Mouse (Mus musculus): ENCODE measurements around the gene Csde1. TPM values are rescaled to one million over a fixed set of nuclear protein-coding genes. Genes with fewer than 3 reads are reported as not detected.

Csde1 gene
- polyA plus RNA-seq, 1 experiment from 2014 or later = 526 TPM

DNA sequence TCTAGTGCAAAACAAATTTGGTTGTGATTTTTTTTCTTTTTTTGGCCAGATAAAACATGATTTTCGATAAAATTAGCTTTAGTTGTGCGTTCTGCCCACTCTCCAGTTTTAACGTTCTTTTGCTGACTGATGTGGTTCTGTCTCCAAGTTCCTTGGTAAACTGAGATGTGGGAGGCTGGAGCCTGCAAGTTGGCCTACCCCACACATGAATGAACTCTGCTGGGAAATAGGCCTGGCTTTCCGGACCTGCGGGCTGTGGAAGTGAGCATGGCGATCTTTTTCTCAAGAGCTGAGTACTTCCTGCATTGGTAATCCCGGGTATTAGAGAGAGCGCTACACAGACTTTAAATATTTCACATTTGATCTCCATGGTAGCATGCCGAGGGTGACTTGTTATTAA, 55.6 kb downstream of the Csde1 start:
- Histone ChIP-seq H3K9me3 (ENCODE audit: control insufficient read depth, low read length) (no peaks in the 10 kb centered on the region), H3K4me3 (ENCODE audit: low read depth, low read length) (no peak overlapping the region), H3K27me3 (ENCODE audit: control insufficient read depth, insufficient read depth, low read length) (no peaks in the 10 kb centered on the region), H3K4me2 (ENCODE audit: low read depth) (no peak overlapping the region), H3K4me1 (ENCODE audit: control insufficient read depth, insufficient read depth, low read length) (no peaks in the 10 kb centered on the region), H3K27ac (ENCODE audit: low read depth, low read length) (no peak overlapping the region), H3K9ac (ENCODE audit: low read length) (no peak overlapping the region), H3K36me3 (ENCODE audit: control insufficient read depth, insufficient read depth, low read length) (no peaks in the 10 kb centered on the region)
- ATAC-seq (ENCODE audit: insufficient read depth, low FRiP score, low TSS enrichment) (no peak), DNase-seq (ENCODE audit: low spot score) (no peak)
- 96% methylated on average over 9 of the region's 9 CpGs for WGBS

DNA sequence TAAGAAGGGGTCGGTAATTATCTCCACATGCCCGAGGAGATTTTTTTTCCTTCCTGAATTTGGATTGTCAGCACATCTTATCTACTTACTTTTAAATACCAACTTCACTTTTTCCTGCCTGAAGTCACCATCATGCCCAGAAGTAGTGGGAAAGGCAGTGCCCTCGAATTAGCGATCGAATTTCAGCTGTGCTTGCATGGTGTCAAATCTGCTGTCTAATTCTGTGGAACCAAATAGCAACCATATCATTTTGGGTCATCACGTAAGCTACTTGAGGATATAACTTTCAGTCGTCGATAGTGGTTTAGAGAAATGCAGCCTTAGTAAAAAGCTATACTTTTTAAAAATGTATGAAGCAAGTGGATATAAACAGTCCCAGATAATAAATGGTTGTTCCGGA, 56.2 kb downstream of the Csde1 start:
- DNase-seq (ENCODE audit: low spot score) (no peak), ATAC-seq (ENCODE audit: insufficient read depth, low FRiP score, low TSS enrichment) (no peak)
- WGBS = 93% methylated on average over 9 of the region's 9 CpGs
- Histone ChIP-seq H3K9ac (ENCODE audit: low read length) (no peak overlapping the region), H3K27ac (ENCODE audit: low read depth, low read length) (no peak overlapping the region), H3K4me3 (ENCODE audit: low read depth, low read length) (no peak overlapping the region), H3K36me3 (ENCODE audit: control insufficient read depth, insufficient read depth, low read length) (no peaks in the 10 kb centered on the region), H3K27me3 (ENCODE audit: control insufficient read depth, insufficient read depth, low read length) (no peaks in the 10 kb centered on the region), H3K4me1 (ENCODE audit: control insufficient read depth, insufficient read depth, low read length) (no peaks in the 10 kb centered on the region), H3K9me3 (ENCODE audit: control insufficient read depth, low read length) (no peaks in the 10 kb centered on the region), H3K4me2 (ENCODE audit: low read depth) (no peak overlapping the region)

DNA sequence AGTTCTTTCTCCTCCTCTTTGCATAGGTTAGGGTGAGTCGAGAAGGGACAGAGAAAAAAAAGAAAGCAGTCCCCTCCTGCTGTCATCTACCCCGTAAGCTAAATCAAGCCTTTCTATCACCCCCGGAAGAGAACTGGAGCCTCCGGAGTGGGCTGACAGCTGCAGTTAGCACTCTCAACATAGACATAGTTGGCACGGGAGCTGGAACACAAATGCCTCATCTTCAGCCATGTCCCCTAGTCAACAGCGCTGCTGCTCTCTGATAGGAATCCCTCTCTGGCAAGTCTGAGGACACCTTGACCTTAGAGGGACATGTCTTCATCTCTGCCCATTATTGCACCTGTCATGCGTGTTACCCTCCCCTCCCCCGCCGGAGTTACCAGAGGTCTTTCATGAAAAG, 59.1 kb downstream of the Csde1 start:
- WGBS = 86% methylated on average over 8 of the region's 9 CpGs
- H3K4me2 ChIP-seq (ENCODE audit: low read depth) = no peak overlapping the region
- DNase-seq (ENCODE audit: low spot score) = no peak
- H3K9ac ChIP-seq (ENCODE audit: low read length) = no peak overlapping the region
- no peak for ATAC-seq (ENCODE audit: insufficient read depth, low FRiP score, low TSS enrichment)
- no peaks in the 10 kb centered on the region for H3K9me3 ChIP-seq (ENCODE audit: control insufficient read depth, low read length)
- H3K4me1 ChIP-seq (ENCODE audit: control insufficient read depth, insufficient read depth, low read length) = no peaks in the 10 kb centered on the region
- H3K27me3 ChIP-seq (ENCODE audit: control insufficient read depth, insufficient read depth, low read length) = no peaks in the 10 kb centered on the region
- H3K27ac ChIP-seq (ENCODE audit: low read depth, low read length) = no peak overlapping the region
- no peaks in the 10 kb centered on the region for H3K36me3 ChIP-seq (ENCODE audit: control insufficient read depth, insufficient read depth, low read length)
- H3K4me3 ChIP-seq (ENCODE audit: low read depth, low read length) = no peak overlapping the region

DNA sequence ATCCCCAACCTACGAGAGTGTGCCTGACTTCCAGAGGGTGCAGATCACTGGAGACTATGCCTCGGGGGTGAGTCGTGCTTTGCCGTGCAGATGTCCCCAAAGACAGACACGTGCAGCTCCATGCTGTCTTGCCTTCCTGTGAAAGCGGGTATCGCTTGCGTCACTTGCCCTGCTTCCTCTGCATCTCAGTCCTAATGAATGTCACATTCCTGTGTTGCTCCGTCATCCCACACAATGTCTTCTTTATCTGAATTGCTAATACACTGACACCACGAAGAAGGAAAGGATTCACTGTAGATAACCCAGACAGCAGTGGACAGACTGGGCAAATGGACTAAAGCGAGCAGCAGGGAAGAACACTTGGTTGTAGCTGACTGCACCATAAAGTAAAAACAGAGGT, 60.8 kb downstream of the Csde1 start:
- Histone ChIP-seq H3K9me3 (ENCODE audit: control insufficient read depth, low read length) (no peaks in the 10 kb centered on the region), H3K4me1 (ENCODE audit: control insufficient read depth, insufficient read depth, low read length) (no peaks in the 10 kb centered on the region), H3K4me2 (ENCODE audit: low read depth) (no peak overlapping the region), H3K27me3 (ENCODE audit: control insufficient read depth, insufficient read depth, low read length) (no peaks in the 10 kb centered on the region), H3K4me3 (ENCODE audit: low read depth, low read length) (no peak overlapping the region), H3K36me3 (ENCODE audit: control insufficient read depth, insufficient read depth, low read length) (no peaks in the 10 kb centered on the region), H3K9ac (ENCODE audit: low read length) (no peak overlapping the region), H3K27ac (ENCODE audit: low read depth, low read length) (no peak overlapping the region)
- 75% methylated on average over 11 of the region's 11 CpGs for WGBS
- ATAC-seq (ENCODE audit: insufficient read depth, low FRiP score, low TSS enrichment) (no peak), DNase-seq (ENCODE audit: low spot score) (no peak)

DNA sequence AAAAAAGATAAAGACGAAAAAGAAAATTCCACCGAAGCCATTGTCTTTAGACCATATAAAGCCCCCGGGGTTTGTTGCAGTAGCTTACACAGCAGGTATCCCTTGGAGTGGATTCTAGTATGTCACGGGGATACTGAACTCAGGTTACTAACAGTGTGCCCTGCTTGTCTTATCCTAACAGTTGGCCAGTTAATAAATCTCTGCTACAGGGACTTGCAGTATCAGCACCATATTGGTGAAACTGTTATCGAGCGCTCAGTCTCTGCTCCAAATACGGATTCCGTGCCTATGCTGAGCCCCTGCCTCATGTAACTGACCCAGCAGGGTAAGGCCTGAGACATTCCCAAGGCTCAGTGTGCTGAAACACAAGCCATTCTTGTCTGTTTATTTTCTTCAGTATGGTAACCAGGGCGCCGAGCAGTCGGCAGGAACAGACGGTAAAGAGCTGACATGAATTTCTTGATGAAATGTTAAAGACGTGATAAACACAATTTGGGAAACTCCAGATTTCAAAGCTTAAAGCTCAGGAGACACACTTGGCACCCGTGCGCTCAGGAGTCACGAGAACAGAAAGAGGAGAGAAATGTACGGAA, 61.7 kb downstream of the Csde1 start:
- WGBS = 88% methylated on average over 17 of the region's 17 CpGs
- no peak for ATAC-seq (ENCODE audit: insufficient read depth, low FRiP score, low TSS enrichment)
- no peak for DNase-seq (ENCODE audit: low spot score)
- H3K4me1 ChIP-seq (ENCODE audit: control insufficient read depth, insufficient read depth, low read length) = no peaks in the 10 kb centered on the region
- no peak overlapping the region for H3K4me2 ChIP-seq (ENCODE audit: low read depth)
- no peak overlapping the region for H3K27ac ChIP-seq (ENCODE audit: low read depth, low read length)
- H3K4me3 ChIP-seq (ENCODE audit: low read depth, low read length) = no peak overlapping the region
- no peaks in the 10 kb centered on the region for H3K36me3 ChIP-seq (ENCODE audit: control insufficient read depth, insufficient read depth, low read length)
- no peaks in the 10 kb centered on the region for H3K9me3 ChIP-seq (ENCODE audit: control insufficient read depth, low read length)
- no peaks in the 10 kb centered on the region for H3K27me3 ChIP-seq (ENCODE audit: control insufficient read depth, insufficient read depth, low read length)
- no peak overlapping the region for H3K9ac ChIP-seq (ENCODE audit: low read length)

DNA sequence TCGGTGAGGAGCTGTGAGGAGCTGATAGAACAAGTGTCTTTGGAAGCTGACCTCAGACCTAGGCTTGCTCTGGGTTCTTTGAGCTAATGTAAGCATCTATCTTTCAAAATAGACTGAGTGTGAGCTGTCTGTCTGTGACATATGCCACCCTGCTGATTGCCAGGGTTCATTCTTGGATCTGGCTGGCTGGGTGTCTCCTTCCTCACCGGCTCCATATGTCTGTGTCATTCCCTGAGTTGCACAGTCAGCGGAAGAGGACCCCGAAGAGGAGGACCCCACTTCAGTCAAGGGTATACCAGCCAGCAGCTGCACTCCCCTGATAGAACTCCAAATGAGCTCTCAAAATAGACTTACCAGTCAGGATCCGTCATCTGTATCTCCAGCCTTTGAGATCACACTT, 62.5 kb downstream of the Csde1 start:
- Histone ChIP-seq H3K4me3 (ENCODE audit: low read depth, low read length) (no peak overlapping the region), H3K27ac (ENCODE audit: low read depth, low read length) (no peak overlapping the region), H3K27me3 (ENCODE audit: control insufficient read depth, insufficient read depth, low read length) (no peaks in the 10 kb centered on the region), H3K9me3 (ENCODE audit: control insufficient read depth, low read length) (no peaks in the 10 kb centered on the region), H3K4me1 (ENCODE audit: control insufficient read depth, insufficient read depth, low read length) (no peaks in the 10 kb centered on the region), H3K4me2 (ENCODE audit: low read depth) (no peak overlapping the region), H3K36me3 (ENCODE audit: control insufficient read depth, insufficient read depth, low read length) (no peaks in the 10 kb centered on the region), H3K9ac (ENCODE audit: low read length) (no peak overlapping the region)
- ATAC-seq (ENCODE audit: insufficient read depth, low FRiP score, low TSS enrichment) (no peak), DNase-seq (ENCODE audit: low spot score) (no peak)
- WGBS = 93% methylated on average over 5 of the region's 5 CpGs

DNA sequence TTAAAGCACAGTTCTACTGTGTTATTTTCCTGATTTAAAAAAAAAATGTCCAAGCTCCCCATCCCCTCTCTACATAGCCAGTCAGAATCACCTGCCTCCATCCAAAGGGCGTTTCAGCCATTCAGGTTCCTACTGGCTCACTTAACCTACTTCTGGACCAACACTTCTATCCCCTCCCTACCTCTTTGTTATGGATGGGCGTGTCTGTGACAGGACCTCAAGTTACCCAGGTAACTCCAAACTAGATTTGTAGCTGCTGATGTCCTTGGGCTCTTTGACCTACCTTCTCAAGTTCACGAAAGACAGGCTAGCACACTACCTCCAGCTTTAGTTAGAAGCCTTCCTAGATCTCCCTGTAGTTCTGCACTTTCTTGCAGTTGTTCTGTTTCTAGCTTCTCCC, 65.8 kb downstream of the Csde1 start:
- H3K4me1 ChIP-seq (ENCODE audit: control insufficient read depth, insufficient read depth, low read length) = no peaks in the 10 kb centered on the region
- no peaks in the 10 kb centered on the region for H3K27me3 ChIP-seq (ENCODE audit: control insufficient read depth, insufficient read depth, low read length)
- no peak overlapping the region for H3K27ac ChIP-seq (ENCODE audit: low read depth, low read length)
- DNase-seq (ENCODE audit: low spot score) = no peak
- no peak overlapping the region for H3K4me2 ChIP-seq (ENCODE audit: low read depth)
- no peak overlapping the region for H3K9ac ChIP-seq (ENCODE audit: low read length)
- 79% methylated on average over 3 of the region's 3 CpGs for WGBS
- no peak overlapping the region for H3K4me3 ChIP-seq (ENCODE audit: low read depth, low read length)
- no peak for ATAC-seq (ENCODE audit: insufficient read depth, low FRiP score, low TSS enrichment)
- H3K9me3 ChIP-seq (ENCODE audit: control insufficient read depth, low read length) = no peaks in the 10 kb centered on the region
- no peaks in the 10 kb centered on the region for H3K36me3 ChIP-seq (ENCODE audit: control insufficient read depth, insufficient read depth, low read length)

DNA sequence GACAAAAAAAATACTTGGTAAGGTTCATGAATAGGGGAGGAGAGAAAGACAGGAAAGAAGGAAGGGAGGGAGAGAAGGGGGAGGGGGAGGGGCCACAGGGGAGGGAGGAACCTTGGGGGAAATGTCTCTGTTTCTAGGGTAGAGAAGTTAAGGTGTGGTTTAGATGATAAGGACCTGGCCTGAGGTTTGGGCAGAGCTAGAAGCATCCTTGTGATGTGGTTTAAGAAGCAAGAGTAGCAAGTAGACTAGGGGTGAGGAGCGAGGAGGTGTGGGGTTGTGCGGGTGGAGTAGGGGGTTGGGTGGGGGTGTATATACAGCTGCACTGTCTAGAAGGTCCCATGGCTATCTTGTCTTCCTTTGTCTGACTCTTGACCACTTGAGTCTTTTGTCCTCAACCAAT, 71.5 kb downstream of the Csde1 start:
- 95% methylated on average over 2 of the region's 2 CpGs for WGBS
- H3K27me3 ChIP-seq (ENCODE audit: control insufficient read depth, insufficient read depth, low read length) = no peaks in the 10 kb centered on the region
- DNase-seq (ENCODE audit: low spot score) (no peak), ATAC-seq (ENCODE audit: insufficient read depth, low FRiP score, low TSS enrichment) (no peak)
- no peaks in the 10 kb centered on the region for H3K9me3 ChIP-seq (ENCODE audit: control insufficient read depth, low read length)
- no peak overlapping the region for H3K27ac ChIP-seq (ENCODE audit: low read depth, low read length)
- no peaks in the 10 kb centered on the region for H3K36me3 ChIP-seq (ENCODE audit: control insufficient read depth, insufficient read depth, low read length)
- H3K4me1 ChIP-seq (ENCODE audit: control insufficient read depth, insufficient read depth, low read length) = no peaks in the 10 kb centered on the region
- no peak overlapping the region for H3K4me2 ChIP-seq (ENCODE audit: low read depth)
- no peak overlapping the region for H3K4me3 ChIP-seq (ENCODE audit: low read depth, low read length)
- H3K9ac ChIP-seq (ENCODE audit: low read length) = no peak overlapping the region

DNA sequence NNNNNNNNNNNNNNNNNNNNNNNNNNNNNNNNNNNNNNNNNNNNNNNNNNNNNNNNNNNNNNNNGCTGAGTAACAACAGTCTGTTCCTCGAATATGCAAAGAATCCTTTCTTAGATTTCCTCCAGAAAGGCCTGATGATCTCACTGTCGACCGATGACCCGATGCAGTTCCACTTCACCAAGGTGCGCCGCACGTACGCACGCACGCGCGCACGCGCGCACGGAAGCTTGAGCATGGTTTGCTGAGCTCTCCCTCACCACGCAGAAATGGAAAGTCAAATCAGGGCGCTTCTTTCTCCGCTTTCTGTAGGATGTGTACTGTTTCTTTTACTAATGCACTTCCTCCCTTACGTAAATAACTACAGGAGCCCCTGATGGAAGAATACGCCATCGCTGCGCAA, 78.4 kb downstream of the Csde1 start:
- 75% methylated on average over 23 of the region's 23 CpGs for WGBS
- Histone ChIP-seq H3K27ac (ENCODE audit: low read depth, low read length) (no peak overlapping the region), H3K4me3 (ENCODE audit: low read depth, low read length) (no peak overlapping the region), H3K9me3 (ENCODE audit: control insufficient read depth, low read length) (no peaks in the 10 kb centered on the region), H3K27me3 (ENCODE audit: control insufficient read depth, insufficient read depth, low read length) (peaks cover 14% of the 10 kb centered on the region), H3K9ac (ENCODE audit: low read length) (no peak overlapping the region), H3K4me2 (ENCODE audit: low read depth) (no peak overlapping the region), H3K4me1 (ENCODE audit: control insufficient read depth, insufficient read depth, low read length) (no peaks in the 10 kb centered on the region; the same call in 1 of the 2 replicates), H3K36me3 (ENCODE audit: control insufficient read depth, insufficient read depth, low read length) (no peaks in the 10 kb centered on the region)
- ATAC-seq (ENCODE audit: insufficient read depth, low FRiP score, low TSS enrichment) (no peak), DNase-seq (ENCODE audit: low spot score) (no peak)
